Mouse (Mus musculus): ENCODE measurements at regions not wholly inside any gene's neighbourhood (a gene's known extent, or its start where the extent isn't known, plus 50 kb on each side); places are given as distances from the start of the nearest gene placed in this dataset.
"Not testable (repeated sequence)": the region's sequence is repeated elsewhere in the genome, so short reads cannot be mapped to it uniquely, and the experiment has no call there.

GRCm38 (mm10) chr2:92664939-92665338 lies 65.4 kb downstream of the Chst1 start:
- no peak for ATAC-seq (ENCODE audit: poor library complexity, severe bottlenecking)

DNA sequence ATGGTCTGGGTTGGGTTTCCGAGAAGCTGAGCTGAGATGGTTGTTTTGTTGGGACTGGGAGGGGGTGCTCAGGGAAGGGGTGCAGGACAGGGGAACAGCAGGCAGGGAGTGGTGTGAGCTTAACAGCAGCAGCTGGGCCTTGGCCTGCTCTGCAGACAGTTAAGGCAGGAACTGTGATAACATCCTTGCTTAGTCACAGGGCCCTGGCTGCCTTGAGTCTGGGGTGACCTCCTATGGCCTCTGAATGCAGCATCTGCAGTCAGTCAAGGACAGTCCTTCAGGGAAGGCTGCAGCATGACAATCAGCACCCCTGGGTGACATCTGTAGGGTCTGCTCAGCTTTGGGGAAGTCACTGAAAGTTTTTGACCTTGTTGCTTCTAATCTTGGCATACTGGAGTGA lies 67.7 kb downstream of the Chst1 start:
- no peak for ATAC-seq (ENCODE audit: poor library complexity, severe bottlenecking)

DNA sequence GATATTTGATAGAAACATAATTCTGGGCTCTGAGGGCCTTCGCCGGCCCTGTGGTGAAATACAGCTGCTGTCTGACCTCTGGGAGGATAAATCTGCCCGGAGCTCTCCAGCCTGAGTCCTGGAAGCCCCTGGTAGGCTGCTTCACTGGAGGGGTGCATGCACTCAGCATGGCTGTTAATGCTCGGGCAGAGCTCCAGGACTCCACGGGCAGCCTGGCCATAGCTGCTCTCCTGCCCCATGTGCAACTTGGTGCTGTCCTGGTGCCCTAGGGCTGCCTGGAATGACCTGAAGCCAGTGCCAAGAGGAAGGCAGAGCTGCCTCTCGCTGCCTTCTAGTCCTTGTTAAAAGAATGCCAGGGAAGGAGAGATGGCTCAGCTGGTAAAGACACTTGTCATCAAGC lies 68.2 kb downstream of the Chst1 start:
- no peak for ATAC-seq (ENCODE audit: poor library complexity, severe bottlenecking)

- ATAC-seq (ENCODE audit: poor library complexity, severe bottlenecking), result not testable (repeated sequence)
These were observed 70.0 kb downstream of the Chst1 start for GRCm38 (mm10) chr2:92669431-92670081.

DNA sequence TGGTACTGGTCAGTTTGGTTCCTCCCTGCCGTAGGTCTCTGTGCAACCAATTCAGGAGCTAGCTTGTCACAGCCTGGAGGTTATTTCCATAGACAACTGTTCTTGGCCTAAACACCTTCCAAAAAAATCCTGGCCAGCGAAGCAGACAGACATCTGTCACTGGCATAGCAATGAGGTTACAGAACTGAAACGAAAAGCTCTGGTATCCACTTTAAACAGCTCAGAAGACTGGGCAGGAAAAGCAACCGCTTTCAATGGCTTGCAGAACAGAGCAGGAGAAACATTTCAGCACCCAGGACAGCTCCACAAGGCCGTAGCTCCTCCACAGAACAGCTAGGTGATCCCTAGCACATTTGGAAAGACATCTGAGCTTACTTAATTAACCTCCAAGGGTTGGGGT lies 72.1 kb downstream of the Chst1 start:
- no peak for ATAC-seq (ENCODE audit: poor library complexity, severe bottlenecking)

- no peak for ATAC-seq (ENCODE audit: poor library complexity, severe bottlenecking)
These were observed 72.6 kb downstream of the Chst1 start for GRCm38 (mm10) chr2:92672106-92672505.

DNA sequence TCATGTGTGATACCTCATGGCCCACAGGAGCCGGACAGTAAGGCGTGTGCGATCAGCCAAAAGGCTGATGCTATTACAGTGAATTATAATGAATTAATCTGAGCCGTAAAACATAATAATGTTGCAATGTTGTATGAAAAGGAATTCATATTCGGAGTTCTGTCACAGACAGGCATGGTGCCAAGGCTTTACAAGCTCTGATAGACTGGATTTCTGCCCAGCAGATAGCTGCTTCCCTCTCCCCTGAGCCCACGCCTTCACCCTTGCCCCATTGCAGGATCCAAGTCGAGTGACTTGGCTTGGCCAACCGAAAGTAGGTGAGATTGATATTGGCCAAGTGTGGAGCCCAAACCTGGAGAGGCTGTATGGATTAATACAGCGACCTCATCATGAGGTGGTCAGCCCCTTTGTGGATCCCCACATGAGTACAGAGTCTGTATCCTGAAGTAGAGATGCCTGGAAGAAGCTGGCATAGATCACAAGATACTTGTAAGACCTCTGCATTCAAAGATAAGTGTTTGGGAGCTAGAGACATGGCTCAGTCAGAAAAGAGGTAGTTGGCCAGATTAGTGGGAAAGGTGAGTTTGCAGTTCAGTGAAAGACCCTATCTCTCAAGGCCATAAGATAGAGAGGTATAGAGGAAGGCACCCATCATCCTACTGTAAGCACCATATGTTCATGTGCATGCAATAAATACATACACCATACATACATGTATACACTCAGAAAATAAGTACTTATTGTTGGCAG lies 73.7 kb downstream of the Chst1 start:
- ATAC-seq (ENCODE audit: poor library complexity, severe bottlenecking), result no peak

DNA sequence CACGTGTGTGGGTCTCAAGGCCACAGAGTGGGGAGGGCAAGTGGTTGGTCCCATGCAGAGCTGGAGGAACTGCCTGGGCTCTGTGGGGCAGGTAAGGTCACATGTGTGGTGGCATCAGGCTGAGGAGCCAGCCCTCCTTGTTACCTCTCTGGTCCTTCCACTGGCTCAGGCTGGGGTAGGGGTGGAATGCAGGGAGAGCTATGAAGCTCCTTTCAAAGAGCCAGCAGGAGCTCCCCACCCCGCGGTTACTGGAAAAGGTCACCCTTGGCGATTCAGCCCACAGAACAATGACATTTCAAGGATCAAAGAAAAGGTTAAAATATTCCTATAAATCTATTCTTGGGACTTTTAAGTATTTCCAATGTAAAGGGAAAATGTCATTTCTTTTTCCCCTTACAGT lies 74.4 kb downstream of the Chst1 start:
- no peak for ATAC-seq (ENCODE audit: poor library complexity, severe bottlenecking)

- no peak for ATAC-seq (ENCODE audit: poor library complexity, severe bottlenecking)
These were observed 75.7 kb downstream of the Chst1 start for GRCm38 (mm10) chr2:92675247-92675646.

- ATAC-seq (ENCODE audit: poor library complexity, severe bottlenecking), result no peak
These were observed 78.9 kb downstream of the Chst1 start for GRCm38 (mm10) chr2:92678276-92678930.

- ATAC-seq (ENCODE audit: poor library complexity, severe bottlenecking), result peak; percentile 30; the same call in 1 of the 2 replicates
These were observed 79.6 kb downstream of the Chst1 start for GRCm38 (mm10) chr2:92678999-92679704.

DNA sequence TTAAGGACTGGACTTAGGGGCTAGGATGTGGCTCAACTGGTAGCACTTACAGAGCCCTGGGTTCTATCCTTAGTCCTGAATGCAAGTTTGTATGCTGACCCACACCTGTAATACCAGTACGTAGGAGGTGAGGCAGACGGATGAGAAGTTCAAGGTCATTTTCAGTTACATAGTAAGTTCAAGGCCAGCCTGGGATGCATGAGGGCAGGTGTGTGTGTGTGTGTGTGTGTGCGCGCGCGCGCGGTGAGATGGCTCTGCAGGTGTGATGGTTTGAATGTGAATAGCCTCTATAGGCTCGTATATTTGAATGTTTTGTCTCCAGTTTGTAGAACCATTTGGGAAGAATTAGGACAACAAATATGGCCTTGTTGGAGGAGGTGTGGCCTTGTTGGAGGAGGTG lies 82.7 kb downstream of the Chst1 start:
- no peak for ATAC-seq (ENCODE audit: poor library complexity, severe bottlenecking)

GRCm38 (mm10) chr2:92687702-92688101 lies 88.2 kb downstream of the Chst1 start:
- ATAC-seq (ENCODE audit: poor library complexity, severe bottlenecking), result no peak

DNA sequence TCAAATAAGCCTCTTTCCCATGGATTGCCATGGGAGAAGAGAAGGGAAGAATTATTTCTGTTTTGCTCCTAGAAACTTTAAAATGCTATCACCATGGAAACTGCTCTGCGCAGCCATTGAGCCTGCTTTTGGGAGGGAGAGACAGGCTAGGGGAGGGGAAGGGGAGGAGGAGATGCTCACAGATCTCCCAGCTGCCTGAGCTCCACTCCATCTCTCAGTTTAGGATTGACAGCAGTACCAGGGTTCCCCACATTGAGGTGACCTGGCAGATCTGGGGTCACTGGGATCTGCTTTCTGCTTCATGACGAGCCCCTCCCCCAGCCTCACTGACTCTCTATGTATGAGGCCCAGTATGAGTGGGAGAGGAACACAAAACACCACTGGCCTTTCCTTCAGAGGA lies 89.7 kb downstream of the Chst1 start:
- no peak for ATAC-seq (ENCODE audit: poor library complexity, severe bottlenecking)

GRCm38 (mm10) chr2:92690304-92690703 lies 90.8 kb downstream of the Chst1 start:
- no peak for ATAC-seq (ENCODE audit: poor library complexity, severe bottlenecking)

DNA sequence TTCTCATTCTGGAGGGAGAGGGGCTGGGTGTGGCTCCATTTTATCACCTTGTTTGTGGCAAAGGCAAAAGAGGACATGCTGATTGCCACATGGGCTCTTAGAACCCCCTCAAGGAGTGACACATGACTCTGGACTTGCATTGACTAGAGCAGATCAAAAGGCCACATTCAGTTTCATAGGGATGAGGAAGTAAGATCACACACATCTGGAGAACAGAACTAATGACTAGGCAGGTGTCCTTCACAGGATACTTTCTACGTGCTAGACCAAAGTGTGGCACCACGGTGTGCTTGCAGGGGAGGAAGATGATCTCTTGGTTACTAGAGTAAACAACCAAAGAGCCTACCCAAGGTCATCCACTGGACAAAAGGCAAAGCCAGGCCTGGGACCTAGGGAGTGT lies 91.9 kb downstream of the Chst1 start:
- ATAC-seq (ENCODE audit: poor library complexity, severe bottlenecking), result no peak

DNA sequence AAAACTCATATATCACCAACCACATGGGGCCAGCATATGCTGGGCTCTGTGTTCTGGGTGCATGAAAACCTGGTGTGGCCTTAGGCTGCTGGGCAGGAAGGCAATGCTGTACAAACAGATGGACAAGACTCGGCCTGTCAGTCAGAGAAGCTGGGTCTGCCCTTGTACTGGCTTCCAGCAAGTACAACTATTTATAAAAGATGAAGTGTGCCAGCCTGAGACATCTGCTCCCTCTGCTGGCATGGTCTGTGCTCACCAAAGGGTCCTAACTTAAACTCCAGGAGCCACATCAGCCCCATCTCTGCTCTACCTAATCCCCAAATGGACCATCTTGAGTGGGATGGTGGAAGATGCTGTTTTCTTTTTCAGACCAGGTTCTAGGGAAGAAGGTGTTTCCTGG lies 93.1 kb downstream of the Chst1 start:
- no peak for ATAC-seq (ENCODE audit: poor library complexity, severe bottlenecking)

- ATAC-seq (ENCODE audit: poor library complexity, severe bottlenecking), result no peak
These were observed 93.5 kb downstream of the Chst1 start for GRCm38 (mm10) chr2:92693024-92693423.

DNA sequence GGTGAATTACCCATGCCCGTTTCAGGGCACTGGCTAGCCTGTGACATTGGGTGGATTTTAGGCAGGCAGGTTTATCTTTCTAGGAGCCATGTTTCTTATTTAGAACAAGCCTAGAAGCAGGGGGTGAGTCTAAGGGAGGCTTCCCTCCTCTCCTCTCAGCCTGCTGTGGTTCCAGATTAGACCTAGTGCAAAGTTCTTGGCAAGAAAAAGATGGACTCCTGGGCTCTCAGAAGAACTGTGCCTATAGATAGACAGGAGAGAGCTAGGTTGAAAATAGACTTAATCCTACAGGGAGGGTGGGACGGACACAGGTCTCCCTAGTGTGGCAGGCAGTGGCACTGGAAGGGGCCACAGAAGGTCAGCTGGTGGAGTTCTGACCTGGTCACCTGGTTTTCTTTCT lies 95.3 kb downstream of the Chst1 start:
- ATAC-seq (ENCODE audit: poor library complexity, severe bottlenecking), result no peak

DNA sequence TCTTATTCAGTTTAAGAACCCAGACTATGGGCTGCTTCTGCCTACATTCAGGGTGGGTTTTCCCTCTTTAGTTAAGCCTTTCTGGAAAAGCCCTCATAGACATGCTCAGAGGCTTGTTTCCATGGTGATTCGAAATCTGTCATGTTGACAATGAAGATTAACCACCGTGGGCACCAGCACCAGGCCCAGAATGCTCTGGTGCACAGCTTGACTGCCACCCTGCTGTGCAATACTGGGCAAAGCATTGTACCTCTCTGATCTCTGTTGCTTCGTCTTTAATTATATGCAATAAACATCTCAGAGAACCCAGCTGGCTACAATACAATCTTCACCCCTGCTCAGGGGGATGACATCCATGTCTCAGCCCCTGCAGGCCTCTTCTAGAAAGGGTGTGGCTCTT lies 96.4 kb downstream of the Chst1 start:
- ATAC-seq (ENCODE audit: poor library complexity, severe bottlenecking), result no peak

GRCm38 (mm10) chr2:92697721-92698120 lies 98.2 kb downstream of the Chst1 start:
- no peak for ATAC-seq (ENCODE audit: poor library complexity, severe bottlenecking)

- no peak for ATAC-seq (ENCODE audit: poor library complexity, severe bottlenecking)
These were observed 99.9 kb downstream of the Chst1 start for GRCm38 (mm10) chr2:92699360-92699759.

Data from megakaryocyte, adult 5-6 weeks (primary cell).